Mouse (Mus musculus) mouse embryonic stem cell (cell line): ENCODE data around the gene 9130008F23Rik.

Experiments
- in situ Hi-C, 2 experiments: fragments of 300-500 bp; cut with MboI; formaldehyde crosslinking; loops; 1 replicate in 1 of 2; 3 replicates in 1 of 2; pipeline ENCODE4 v1.14.3; 2019 to 2020; ENCODE audit warnings: low sequenced_read_pairs in 2 of 2, low pct_unique_long_range_greater_than_20kb in 1 of 2, mixed read lengths in 1 of 2; ENCODE audit not compliant: unreplicated experiment in 1 of 2

The 9130008F23Rik gene

DNA sequence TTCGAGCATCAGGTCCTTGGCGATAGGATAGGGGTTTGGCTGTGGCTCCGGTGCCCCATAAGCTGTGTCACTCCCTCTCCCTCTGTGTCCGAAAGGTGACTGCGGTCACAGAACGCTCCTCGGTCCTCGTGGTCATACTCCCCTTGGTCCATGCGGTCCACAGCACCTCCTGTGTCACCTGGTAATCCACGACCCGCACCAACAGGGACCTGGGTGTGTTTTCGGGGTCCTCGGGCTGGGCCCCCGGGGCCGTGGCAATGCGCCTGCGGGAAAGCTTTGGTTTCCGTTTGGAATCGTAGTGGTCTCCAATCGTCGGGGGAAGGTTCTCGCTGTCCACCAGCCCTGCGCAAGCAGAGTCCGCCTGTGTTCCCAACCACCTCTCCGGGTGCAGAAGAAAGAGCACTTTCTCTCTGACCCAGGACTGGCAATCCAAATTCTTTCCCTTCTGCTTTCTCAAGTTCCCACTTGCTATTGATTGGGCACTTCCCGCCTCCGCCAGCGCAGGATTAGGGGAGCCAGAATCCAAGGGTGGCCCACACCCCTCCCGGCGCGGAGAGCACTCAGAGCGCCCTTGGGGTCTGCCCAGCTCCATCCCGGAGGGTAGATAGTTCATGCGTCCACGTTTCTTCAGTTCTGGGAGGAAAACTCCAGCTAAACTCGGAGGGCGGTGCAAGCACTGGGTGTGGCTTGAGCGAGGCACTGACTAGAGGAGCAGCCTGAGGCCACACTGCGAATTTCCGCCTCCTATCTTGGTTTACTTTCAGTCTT, at the start of gene 9130008F23Rik:
Gene 9130008F23Rik (minus strand): TSS at position 636 of the 768 bp plus-strand sequence.
- in situ Hi-C loops: no loop called here

- in situ Hi-C loops: no loop called here
Observed at GRCm38 (mm10) chr17:40915499-40915898, 35.1 kb upstream of the 9130008F23Rik start.

DNA sequence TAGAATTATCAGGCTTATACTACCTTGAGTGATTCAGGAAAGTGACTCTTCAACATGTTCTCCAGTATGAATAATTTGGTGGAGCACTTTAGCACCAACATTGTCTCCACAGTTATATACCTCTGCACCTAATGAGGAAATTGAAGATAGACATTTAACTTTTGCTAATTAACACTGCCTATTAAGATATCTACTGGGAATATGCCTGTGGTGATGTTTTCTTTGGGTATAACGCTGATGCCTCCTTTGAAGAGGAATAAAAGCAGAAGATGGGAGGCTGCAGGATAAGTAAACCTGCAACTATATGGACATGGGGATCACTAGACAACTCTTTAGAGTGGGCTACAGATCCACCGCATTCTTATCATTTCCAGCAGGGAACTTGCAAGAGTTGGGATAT, 33.9 kb upstream of the 9130008F23Rik start, which contains the start of gene Glyatl3:
Gene Glyatl3 (minus strand): TSS at position 101 of the 400 bp plus-strand sequence.
- in situ Hi-C loops: no loop called here

DNA sequence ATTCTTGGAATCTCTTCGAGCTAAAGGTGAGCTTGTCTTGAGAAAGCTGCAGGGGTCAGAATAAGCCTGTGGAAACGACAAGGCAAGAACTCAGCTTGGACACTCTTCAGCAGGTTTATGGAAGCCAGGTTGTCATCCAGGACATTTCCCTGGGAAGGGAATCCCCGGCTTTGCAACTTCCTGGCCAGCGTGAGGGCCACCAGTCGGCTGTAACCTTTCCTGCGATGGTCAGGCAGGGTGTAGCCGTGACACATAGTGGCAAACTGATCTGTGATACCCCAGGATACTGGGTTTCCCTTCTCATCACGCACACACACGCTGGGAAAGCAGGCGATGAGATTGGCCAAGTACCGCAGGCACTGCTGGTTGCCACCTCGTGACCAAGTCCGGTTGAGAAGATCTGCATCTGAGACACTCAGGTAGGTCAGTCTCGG, 24.4 kb upstream of the 9130008F23Rik start:
- in situ Hi-C loops: no loop called here

DNA sequence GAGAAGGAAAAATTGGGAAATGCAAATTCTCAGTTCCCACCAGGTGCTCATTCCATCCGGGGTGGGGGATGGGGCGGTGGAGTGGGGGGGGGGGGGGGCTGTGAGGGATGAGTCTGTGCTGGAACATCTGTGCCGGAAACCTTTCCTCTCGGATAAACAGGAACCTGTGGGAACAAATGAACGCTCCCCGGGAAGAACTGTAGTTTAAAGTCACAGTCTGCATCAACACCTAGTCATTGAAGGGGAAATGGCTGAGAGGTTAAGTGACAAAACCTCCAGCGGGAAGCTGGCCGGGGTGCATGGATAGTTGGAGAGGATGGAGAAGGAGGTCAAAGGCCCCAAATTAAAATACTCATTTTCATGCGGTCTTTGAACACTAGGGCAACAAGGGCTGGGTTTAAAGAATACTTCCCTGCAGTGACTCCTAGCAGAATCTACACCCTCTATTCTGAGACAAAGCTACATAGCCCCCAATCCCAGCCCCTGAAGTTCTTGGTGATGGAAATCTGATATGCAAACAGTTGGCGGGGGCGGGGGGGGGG, 23.8 kb upstream of the 9130008F23Rik start:
- in situ Hi-C loops: no loop called here

- in situ Hi-C loops: no loop called here
Observed at GRCm38 (mm10) chr17:40903345-40903744, 23.0 kb upstream of the 9130008F23Rik start.

GRCm38 (mm10) chr17:40899783-40900363, 19.5 kb upstream of the 9130008F23Rik start:
- in situ Hi-C loops: loop anchor here (10.0 kb wide), 2 partner anchors 55 to 65 kb away; no protein-coding TSS in a partner anchor

DNA sequence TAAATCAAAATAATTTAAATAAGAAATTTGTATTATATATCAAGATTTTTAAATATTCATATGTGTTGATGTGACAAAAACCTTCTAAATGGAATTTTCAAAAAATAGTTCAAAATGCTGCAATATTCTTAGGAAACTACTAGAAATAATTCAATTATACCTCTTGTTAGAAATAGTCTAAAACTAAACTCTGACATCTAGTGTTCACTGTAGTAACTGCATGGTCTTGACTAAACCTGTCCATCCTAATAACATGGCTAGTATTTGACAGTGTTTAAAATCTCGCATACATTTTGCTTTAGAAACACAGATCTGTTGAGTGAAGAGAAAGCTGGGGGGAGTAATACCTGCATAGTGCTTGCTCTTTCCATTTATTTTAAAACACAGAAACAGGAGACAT, 16.5 kb upstream of the 9130008F23Rik start:
- in situ Hi-C loops: loop anchor here (10.0 kb wide), 2 partner anchors 52 to 62 kb away; no protein-coding TSS in a partner anchor

DNA sequence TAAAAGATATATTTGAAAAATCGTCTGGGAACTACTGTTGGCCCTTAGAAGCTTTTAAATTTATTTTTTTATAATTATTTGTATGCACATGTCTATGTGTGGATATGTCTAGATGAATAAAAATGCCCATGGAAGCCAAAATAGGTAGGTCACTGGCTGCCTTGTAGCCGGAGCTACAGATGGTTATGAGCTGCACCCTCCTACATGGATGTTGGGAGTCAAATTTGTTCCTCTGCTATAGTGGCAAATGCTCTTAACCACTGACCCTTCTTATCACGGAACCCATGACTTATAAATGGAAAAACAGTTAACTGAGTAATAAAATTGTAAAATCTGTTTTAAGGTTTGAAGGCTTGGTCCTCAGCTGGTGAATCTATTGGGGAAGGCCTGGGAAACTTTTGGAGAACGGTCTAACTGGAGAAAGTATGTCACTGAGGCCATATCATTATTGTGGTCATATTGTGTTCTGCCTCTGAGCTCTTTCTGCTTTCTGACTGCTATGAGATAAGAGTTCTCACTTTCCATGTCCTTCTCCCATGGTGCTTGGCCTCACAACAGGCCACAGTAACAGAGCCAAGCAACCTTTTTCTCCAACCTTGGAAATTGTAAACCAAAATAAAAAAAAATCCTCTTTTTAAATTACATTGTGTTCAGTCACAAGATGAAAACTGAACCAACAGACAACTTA, 7.6 kb upstream of the 9130008F23Rik start:
- in situ Hi-C loops: no loop called here

DNA sequence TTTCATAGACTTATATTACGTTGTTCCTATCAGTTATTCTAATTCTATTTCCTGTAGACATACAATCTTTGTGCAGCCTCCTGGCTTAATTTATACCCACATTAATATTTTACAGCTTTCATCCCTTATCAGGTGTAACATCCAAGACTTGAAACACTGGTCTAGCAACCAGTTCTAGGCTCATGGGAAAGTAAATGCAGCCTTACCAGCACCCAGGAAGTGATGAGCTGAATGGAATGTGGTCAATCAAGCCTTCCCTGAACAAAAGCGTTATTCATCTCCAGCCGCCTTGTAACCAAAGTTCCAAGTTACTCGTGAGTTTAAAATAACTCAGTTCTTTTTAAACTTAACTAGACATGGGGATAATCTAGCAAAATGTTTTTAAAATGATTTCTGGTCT, 4.8 kb upstream of the 9130008F23Rik start:
- in situ Hi-C loops: no loop called here

DNA sequence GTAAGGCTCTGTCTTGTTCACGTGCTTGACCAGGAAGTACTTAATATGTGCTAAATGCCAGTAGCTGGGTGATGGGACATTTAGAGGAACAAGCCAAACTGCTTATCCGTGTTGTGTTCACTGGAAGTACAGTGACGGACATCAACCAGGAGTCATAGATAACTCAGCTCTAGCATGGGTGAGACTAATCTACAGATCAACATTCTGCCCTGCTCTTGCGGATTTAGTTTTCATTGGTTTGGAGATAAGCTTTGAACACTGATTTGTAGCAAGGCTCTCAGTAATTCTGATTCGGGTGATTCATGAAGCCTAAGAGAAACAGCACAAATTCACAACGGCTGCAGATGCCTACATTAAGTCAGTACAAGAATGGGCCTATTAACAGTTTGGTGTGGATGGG, 1.8 kb upstream of the 9130008F23Rik start:
- in situ Hi-C loops: no loop called here

GRCm38 (mm10) chr17:40879528-40879923, 833 bp downstream of the 9130008F23Rik start:
- in situ Hi-C loops: no loop called here

- in situ Hi-C loops: no loop called here
Observed at GRCm38 (mm10) chr17:40877741-40878140, 2.6 kb downstream of the 9130008F23Rik start.

DNA sequence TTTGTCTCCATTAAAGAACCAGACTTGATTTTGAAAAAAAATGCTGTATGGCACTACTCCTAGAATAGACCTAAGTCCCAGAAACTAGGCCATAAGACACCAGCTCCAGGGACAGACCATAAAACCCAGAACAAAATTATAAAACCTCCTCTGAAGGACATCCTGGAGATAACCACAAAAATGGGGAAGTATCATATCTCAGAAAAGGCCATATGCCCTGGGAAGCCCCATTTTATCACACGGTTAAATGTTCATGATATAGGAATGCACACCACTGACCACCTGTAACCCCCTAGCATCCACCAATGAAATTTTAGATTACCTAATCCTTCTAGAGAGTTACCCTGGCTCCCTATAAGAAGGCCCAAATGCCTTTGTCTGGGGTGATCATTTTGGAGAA, 4.8 kb downstream of the 9130008F23Rik start:
- in situ Hi-C loops: no loop called here

DNA sequence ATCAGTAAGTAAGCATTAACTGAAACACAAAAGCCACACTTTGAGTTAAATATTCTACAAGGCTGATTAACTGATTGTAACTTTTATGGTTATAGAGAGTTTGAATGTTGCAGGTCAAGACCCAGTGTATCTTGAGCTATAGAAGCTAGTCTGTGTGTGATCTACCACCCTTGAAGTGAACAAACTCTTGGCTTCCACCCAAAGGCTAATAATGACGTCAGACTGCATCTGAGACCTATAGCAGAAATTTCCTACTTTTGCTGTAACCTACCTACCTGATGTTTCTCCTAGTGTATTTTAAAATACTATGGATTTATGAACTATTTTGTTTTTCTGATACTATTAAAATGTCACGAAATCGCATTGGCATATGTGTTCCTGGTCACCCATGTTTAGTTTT, 5.7 kb downstream of the 9130008F23Rik start:
- in situ Hi-C loops: no loop called here

- in situ Hi-C loops: no loop called here
Observed at GRCm38 (mm10) chr17:40873582-40874011, 6.8 kb downstream of the 9130008F23Rik start.

DNA sequence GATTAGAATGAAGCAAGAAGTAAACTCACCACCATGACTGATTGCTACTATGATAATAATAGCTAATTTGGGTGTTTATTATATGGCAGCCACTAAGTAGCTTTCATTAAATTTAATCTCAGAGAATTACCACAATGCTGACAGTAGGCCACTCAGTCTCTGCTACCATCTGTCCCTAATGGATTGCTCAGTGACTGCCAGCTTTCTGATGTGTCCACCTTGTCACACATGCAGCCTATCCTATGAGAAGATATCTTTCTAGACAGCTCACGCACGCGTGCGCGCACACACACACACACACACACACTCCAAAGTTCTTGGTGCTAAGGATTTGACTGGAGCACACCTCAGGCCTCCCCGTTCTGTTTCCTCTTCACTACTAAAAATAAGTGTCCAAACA, 7.7 kb downstream of the 9130008F23Rik start:
- in situ Hi-C loops: no loop called here

- in situ Hi-C loops: no loop called here
Observed at GRCm38 (mm10) chr17:40868952-40869747, 11.2 kb downstream of the 9130008F23Rik start.
